Mouse (Mus musculus) limb, embryonic 11.5 days (tissue): ENCODE measurements at regions not wholly inside any gene's neighbourhood (a gene's known extent, or its start where the extent isn't known, plus 50 kb on each side); places are given as distances from the start of the nearest gene placed in this dataset.

Source experiments
- ATAC-seq: fragments of 200-750 bp; cut with Nextera tagmentation; 2 replicates; pipeline ENCODE4 v1.8.0; 2017; ENCODE audit warnings: low read depth; ENCODE audit not compliant: insufficient number of reproducible peaks, low FRiP score, low TSS enrichment
- DNase-seq: peaks from one replicate; pipeline ENCODE4 v3.0.0-alpha.2; 2015; ENCODE audit warnings: low spot score
- H3K27ac ChIP-seq: fragments of 300-500 bp; sonication (generic); replicated peaks from 2 replicates; pipeline ENCODE4 v1.5.1; 2014; ENCODE audit warnings: low read depth, mild to moderate bottlenecking, low read length
- H3K27me3 ChIP-seq: fragments of 300-500 bp; sonication (generic); 2 replicates; pipeline ENCODE4 v1.6.1; 2014; ENCODE audit warnings: mild to moderate bottlenecking, low read length, mixed read lengths; ENCODE audit not compliant: control insufficient read depth, insufficient read depth
- H3K36me3 ChIP-seq: fragments of 300-500 bp; sonication (generic); 2 replicates; pipeline ENCODE4 v1.6.1; 2014; ENCODE audit warnings: mild to moderate bottlenecking, low read length, moderate library complexity, mixed read lengths; ENCODE audit not compliant: control insufficient read depth, insufficient read depth
- H3K4me1 ChIP-seq: fragments of 300-500 bp; sonication (generic); 2 replicates; pipeline ENCODE4 v1.6.1; 2014; ENCODE audit warnings: low read length, mixed read lengths; ENCODE audit not compliant: control insufficient read depth, insufficient read depth
- H3K4me2 ChIP-seq: fragments of 300-500 bp; sonication (generic); 2 replicates; pipeline ENCODE4 v1.6.1; 2014; ENCODE audit warnings: low read depth, mild to moderate bottlenecking, moderate library complexity; ENCODE audit not compliant: severe bottlenecking
- H3K4me3 ChIP-seq: fragments of 300-500 bp; sonication (generic); 2 replicates; pipeline ENCODE4 v1.5.1; 2014; ENCODE audit warnings: low read depth, low read length
- H3K9ac ChIP-seq: fragments of 300-500 bp; sonication (generic); 2 replicates; pipeline ENCODE4 v1.6.1; 2014; ENCODE audit warnings: mild to moderate bottlenecking, low read length
- H3K9me3 ChIP-seq: fragments of 300-500 bp; sonication (generic); 2 replicates; pipeline ENCODE4 v1.6.1; 2016; ENCODE audit warnings: low read length; ENCODE audit not compliant: control insufficient read depth
- WGBS: fragments of 180-500 bp; shearing (Covaris S2); extraction: QIAGEN DNeasy Blood & Tissue Kit; methylation state at CpG from one replicate; pipeline ENCODE4 v1.1.7; 2014; 5-methylcytosine and 5-hydroxymethylcytosine counted together

DNA sequence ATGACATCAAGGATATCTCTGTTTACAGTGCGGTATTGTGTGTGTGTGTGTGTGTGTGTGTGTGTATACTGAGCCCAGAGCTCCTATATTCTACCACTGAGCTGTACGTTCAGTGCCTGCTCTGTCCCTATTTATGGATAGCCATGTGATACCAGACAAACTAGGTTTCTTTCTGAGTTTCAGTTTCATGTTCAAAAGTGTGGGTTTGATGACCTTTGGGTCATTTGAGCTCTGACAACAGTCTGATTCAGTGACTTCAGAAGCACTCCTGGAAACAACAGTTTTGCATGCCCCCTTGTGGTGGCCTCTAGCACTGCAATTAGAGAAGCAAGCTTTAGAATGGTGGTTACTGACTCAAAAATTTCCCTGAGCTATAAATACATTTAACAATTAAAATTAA is 50.9 kb upstream of the Tent2 start:
- no peak overlapping the region for H3K4me3 ChIP-seq
- ATAC-seq: no peak
- no peaks in the 10 kb centered on the region for H3K9me3 ChIP-seq

DNA sequence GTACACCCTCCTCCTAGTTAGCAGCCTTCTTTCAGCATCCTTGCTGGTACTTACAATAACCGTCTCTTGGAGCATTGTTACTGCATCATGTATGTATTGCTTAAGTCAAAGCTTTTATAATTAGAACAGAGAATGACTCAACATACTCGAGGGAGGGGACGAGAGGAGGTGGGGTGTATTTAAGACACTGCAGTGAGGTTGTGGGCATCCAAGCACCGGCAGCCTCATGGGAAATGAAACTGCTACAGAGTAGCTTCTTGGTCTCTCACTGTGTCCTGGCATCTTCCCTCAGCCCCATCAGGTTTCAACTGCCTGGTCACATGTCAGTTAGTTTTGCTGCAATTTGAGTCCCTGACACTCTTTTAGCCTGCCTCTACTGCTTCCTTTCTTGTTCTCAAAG is 50.7 kb upstream of the Homer1 start:
- no peak overlapping the region for H3K4me2 ChIP-seq
- WGBS: 92% methylated on average over 4 of the region's 4 CpGs
- no peak for ATAC-seq

More for the DNA sequence above, 50.9 kb upstream of the Tent2 start:
- no peaks in the 10 kb centered on the region for H3K27me3 ChIP-seq
- H3K36me3 ChIP-seq: no peaks in the 10 kb centered on the region
- peak; percentile 86 for DNase-seq
- H3K9ac ChIP-seq: no peak overlapping the region
- H3K4me2 ChIP-seq: no peak overlapping the region
- 88% methylated on average over 2 of the region's 2 CpGs for WGBS
- H3K27ac ChIP-seq: no peak overlapping the region
- H3K4me1 ChIP-seq: no peaks in the 10 kb centered on the region

More for the DNA sequence above, 50.7 kb upstream of the Homer1 start:
- Histone ChIP-seq H3K27ac (no peak overlapping the region), H3K36me3 (no peaks in the 10 kb centered on the region), H3K4me1 (no peaks in the 10 kb centered on the region), H3K9ac (no peak overlapping the region), H3K9me3 (no peaks in the 10 kb centered on the region), H3K4me3 (no peak overlapping the region), H3K27me3 (no peaks in the 10 kb centered on the region)
- DNase-seq: no peak
